Mouse (Mus musculus) ovary, postnatal 36 days (tissue): Measurements from ENCODE around the gene E2f8.

ENCODE experiments used
- DNase-seq: peaks from one replicate; pipeline ENCODE4 v3.0.0; 2022; ENCODE audit warnings: low spot score, mixed read lengths

E2f8 gene

GRCm38 (mm10) chr7:48881486-48881885 is at the start of gene E2f8:
TSS of gene E2f8 (minus strand) at chr7:48881596.
- peak; percentile 82 for DNase-seq

- DNase-seq = peak; percentile 14
Measured at GRCm38 (mm10) chr7:48930399-48930798, 49.0 kb upstream of the E2f8 start.

GRCm38 (mm10) chr7:48928364-48928763 is 47.0 kb upstream of the E2f8 start:
- peak; percentile 78 for DNase-seq

- DNase-seq = no peak
Measured at GRCm38 (mm10) chr7:48925214-48925613, 43.8 kb upstream of the E2f8 start.

- DNase-seq = no peak
Measured at GRCm38 (mm10) chr7:48923620-48924019, 42.2 kb upstream of the E2f8 start.

- no peak for DNase-seq
Measured at GRCm38 (mm10) chr7:48918389-48918788, 37.0 kb upstream of the E2f8 start.

GRCm38 (mm10) chr7:48917988-48918387 is 36.6 kb upstream of the E2f8 start:
- no peak for DNase-seq

GRCm38 (mm10) chr7:48917463-48917862 is 36.1 kb upstream of the E2f8 start:
- no peak for DNase-seq

GRCm38 (mm10) chr7:48914630-48915506 is 33.5 kb upstream of the E2f8 start:
- no peak for DNase-seq

- DNase-seq = no peak
Measured at GRCm38 (mm10) chr7:48911146-48911545, 29.8 kb upstream of the E2f8 start.

GRCm38 (mm10) chr7:48910282-48910681 is 28.9 kb upstream of the E2f8 start:
- DNase-seq = no peak

GRCm38 (mm10) chr7:48909342-48909671 is 27.9 kb upstream of the E2f8 start:
- DNase-seq = no peak

GRCm38 (mm10) chr7:48908521-48909341 is 27.3 kb upstream of the E2f8 start, which contains the start of gene Nav2:
TSS of gene Nav2 (plus strand) at chr7:48908716.
- no peak for DNase-seq

GRCm38 (mm10) chr7:48902454-48902853 is 21.1 kb upstream of the E2f8 start:
- no peak for DNase-seq

GRCm38 (mm10) chr7:48900408-48901167 is 19.2 kb upstream of the E2f8 start:
- DNase-seq = no peak

- no peak for DNase-seq
Measured at GRCm38 (mm10) chr7:48898416-48898815, 17.0 kb upstream of the E2f8 start.

- DNase-seq = no peak
Measured at GRCm38 (mm10) chr7:48897539-48898163, 16.3 kb upstream of the E2f8 start.

GRCm38 (mm10) chr7:48896051-48896450 is 14.7 kb upstream of the E2f8 start:
- no peak for DNase-seq

GRCm38 (mm10) chr7:48895475-48895874 is 14.1 kb upstream of the E2f8 start:
- no peak for DNase-seq

- DNase-seq = no peak
Measured at GRCm38 (mm10) chr7:48894763-48895162, 13.4 kb upstream of the E2f8 start.

GRCm38 (mm10) chr7:48894152-48894551 is 12.8 kb upstream of the E2f8 start:
- DNase-seq = peak; percentile 63

GRCm38 (mm10) chr7:48893093-48893492 is 11.7 kb upstream of the E2f8 start:
- no peak for DNase-seq
